Mouse (Mus musculus): Measurements from ENCODE around the gene Nwd2.

Gene Nwd2

GRCm38 (mm10) chr5:63755938-63756337 lies 107.0 kb downstream of the Nwd2 start:
- no peak for DNase-seq (ENCODE audit: extremely low spot score)

DNA sequence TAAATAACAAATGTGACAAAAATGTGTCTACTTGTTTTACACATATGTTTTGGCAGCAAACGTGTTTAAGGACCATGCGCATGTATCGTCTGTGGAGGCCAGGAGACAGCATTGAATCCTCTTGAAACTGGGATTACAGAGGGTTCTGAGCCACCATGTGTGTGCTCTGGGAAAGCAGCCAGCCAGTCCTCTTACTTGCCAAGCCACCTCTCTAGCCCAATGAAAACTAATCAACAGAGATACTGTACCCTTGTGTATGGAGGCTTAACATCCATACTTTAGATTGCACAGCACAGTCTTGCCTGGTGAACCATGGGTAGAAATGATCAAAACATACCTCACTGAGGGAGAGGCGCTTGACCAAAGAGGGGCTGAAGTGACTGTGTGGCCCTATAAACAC lies 117.0 kb downstream of the Nwd2 start:
- no peak for DNase-seq (ENCODE audit: extremely low spot score)

GRCm38 (mm10) chr5:63766715-63767114 lies 117.8 kb downstream of the Nwd2 start:
- DNase-seq (ENCODE audit: extremely low spot score) = peak; percentile 34

GRCm38 (mm10) chr5:63767464-63767863 lies 118.6 kb downstream of the Nwd2 start:
- no peak for DNase-seq (ENCODE audit: extremely low spot score)

GRCm38 (mm10) chr5:63768220-63768619 lies 119.3 kb downstream of the Nwd2 start:
- no peak for DNase-seq (ENCODE audit: extremely low spot score)

- no peak for DNase-seq (ENCODE audit: extremely low spot score)
Measured at GRCm38 (mm10) chr5:63772971-63773370, 124.1 kb downstream of the Nwd2 start.

GRCm38 (mm10) chr5:63773603-63774002 lies 124.7 kb downstream of the Nwd2 start:
- DNase-seq (ENCODE audit: extremely low spot score) = no peak

GRCm38 (mm10) chr5:63788156-63788826 lies 139.4 kb downstream of the Nwd2 start:
- DNase-seq (ENCODE audit: extremely low spot score) = no peak

DNA sequence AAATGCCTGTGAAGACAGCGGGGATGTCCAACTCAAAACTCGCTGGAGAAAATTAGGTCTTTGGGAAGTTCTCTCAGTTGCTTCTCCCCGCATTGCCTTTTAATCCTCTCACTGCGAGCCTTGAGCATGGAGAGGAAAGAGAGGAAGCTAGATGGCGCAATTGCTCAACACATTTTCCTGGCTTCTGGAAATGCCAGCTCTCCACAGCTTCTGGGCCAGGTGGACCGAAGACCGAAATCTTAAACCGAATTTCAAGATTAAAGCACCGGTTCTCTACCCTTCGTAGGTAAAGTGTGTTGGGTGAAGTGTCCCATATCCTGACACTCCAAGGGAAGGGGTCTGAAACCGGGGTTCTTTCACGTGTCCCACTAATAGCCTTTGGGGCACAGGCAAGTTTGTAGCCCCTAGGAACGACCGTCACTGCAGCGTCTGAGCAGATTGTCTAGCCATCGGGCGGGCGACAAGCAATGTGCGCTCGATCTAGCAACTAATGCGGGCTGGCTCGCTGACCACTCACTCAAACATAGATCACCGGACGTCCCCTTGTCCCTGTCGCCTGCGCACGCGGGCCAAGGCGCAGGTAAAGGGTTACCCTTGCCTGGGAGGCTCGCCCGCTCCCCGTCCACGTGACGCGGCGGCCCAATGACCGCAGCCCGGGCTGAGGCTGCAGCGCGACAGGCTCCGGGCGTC lies 163.1 kb downstream of the Nwd2 start, which contains the start of gene 0610040J01Rik:
Gene 0610040J01Rik, plus strand, starts transcription at position 545 of the 690 bp plus-strand sequence.
- DNase-seq (ENCODE audit: extremely low spot score) = peak; percentile 79

DNA sequence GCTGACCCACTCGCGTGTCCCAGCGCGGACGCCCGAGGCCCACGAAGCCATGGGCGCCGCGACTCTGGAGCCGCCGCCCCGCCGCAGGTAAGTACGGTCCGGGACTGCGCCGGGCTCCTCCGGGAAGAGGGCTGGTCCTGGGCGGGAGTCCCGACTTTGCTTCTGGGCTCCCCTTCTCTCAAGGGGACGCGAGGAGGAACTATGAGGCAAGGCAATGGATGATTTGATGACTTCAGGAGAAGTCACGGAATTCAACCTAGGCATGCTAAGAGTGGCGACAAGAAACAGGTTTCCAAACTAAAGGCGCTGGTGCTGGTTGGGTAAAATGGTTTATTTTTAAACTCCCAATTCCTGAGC lies 163.6 kb downstream of the Nwd2 start:
- no peak for DNase-seq (ENCODE audit: extremely low spot score)

- DNase-seq (ENCODE audit: extremely low spot score) = no peak
Measured at GRCm38 (mm10) chr5:63816643-63817042, 167.7 kb downstream of the Nwd2 start.

GRCm38 (mm10) chr5:63817270-63817669 lies 168.4 kb downstream of the Nwd2 start:
- no peak for DNase-seq (ENCODE audit: extremely low spot score)

GRCm38 (mm10) chr5:63818975-63819374 lies 170.1 kb downstream of the Nwd2 start:
- no peak for DNase-seq (ENCODE audit: extremely low spot score)

- DNase-seq (ENCODE audit: extremely low spot score) = no peak
Measured at GRCm38 (mm10) chr5:63819519-63819918, 170.6 kb downstream of the Nwd2 start.

GRCm38 (mm10) chr5:63821176-63821575 lies 172.3 kb downstream of the Nwd2 start:
- DNase-seq (ENCODE audit: extremely low spot score) = no peak

- no peak for DNase-seq (ENCODE audit: extremely low spot score)
Measured at GRCm38 (mm10) chr5:63821860-63822259, 173.0 kb downstream of the Nwd2 start.

GRCm38 (mm10) chr5:63823362-63824332 lies 174.7 kb downstream of the Nwd2 start:
- DNase-seq (ENCODE audit: extremely low spot score) = no peak

GRCm38 (mm10) chr5:63824599-63825350 lies 175.9 kb downstream of the Nwd2 start:
- DNase-seq (ENCODE audit: extremely low spot score) = no peak

DNA sequence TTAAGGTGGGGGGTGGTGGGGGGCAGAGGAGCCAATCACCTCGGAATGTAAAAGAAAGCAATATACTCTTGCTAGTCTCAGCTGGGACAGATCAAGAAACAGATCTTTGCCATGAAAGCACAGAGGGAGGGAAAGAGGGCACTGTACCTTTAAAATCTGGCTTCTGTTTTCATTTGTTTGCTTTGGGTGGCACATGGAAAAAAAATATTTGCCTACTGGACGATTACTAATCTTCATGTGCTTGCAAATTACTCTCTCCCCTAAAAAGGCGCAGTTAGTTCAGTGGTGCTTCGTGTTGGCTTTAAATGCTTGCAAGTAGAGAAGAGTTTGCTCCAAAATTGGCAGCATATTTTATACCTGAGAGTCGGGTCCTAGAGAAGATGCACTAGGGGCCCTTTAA lies 177.0 kb downstream of the Nwd2 start:
- no peak for DNase-seq (ENCODE audit: extremely low spot score)

DNA sequence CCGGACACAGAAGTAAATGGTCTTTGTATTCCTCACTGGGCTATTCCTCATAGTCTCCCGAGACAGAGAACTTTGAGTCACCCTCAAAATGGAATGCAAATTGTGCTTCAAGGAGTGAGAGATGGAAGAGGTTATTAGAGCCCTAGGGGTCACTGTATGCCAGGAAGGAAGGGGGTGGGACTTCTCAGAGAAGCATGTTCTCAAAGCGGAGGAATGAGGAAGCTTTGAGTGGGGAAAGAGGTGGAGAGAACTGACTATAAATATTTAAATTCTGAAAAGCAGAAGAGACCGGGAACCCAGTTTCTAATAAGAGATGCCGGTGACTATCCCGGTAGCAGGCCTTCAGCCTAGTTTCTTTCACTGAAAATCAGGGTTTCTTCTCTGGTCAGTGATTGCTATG lies 178.1 kb downstream of the Nwd2 start:
- no peak for DNase-seq (ENCODE audit: extremely low spot score)

GRCm38 (mm10) chr5:63827415-63828053 lies 178.6 kb downstream of the Nwd2 start:
- no peak for DNase-seq (ENCODE audit: extremely low spot score)

Measured in embryo, embryonic 9.5 days (tissue).